Comparison of ENCODE assay signal across 12 mouse cellular contexts in the genomic region with DNA sequence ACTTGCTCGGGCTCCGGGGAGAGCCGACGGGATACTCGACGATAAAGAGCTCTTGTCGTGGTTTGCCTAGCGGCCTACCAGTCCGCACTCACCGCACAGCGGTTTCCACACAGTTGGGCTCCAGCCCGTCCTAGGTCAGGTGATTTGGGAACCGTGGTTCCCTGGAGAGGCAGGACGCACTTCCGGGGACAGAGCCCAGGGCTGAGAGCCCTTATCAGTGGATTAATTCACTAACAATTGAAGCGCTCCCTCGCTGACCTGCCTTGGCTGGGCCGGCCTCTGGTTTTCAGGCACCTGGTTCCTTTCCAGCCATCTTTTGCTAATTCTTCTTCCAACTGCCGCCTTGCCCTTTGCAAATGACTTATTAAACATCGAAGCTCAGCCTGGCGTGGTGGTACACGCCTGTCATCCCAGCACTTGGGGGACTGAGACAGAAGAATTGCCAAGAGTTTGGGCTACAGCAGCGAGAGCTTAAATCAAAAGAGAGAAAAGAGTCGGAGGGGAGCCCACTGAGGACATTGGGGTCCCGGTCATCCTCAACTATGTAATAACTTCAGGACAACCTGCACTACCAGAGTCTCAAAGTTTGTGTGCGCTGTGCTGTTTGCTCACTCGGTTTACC. TPM values are rescaled to one million over a fixed set of nuclear protein-coding genes. Genes with fewer than 3 reads are reported as not detected.
A peak's percentile ranks its signal among the peaks of the same experiment; 100 is the strongest.
DNase-seq lines count a peak whose midpoint lies in the region; ATAC-seq and TF ChIP-seq lines count a peak whose summit lies in the region.
"Had no signal": no experiment of that assay in that cellular context is flagged by ENCODE, and none has a peak within 500 bp of the region (broad histone marks: within the 10 kb centered on the region; RNA-seq: fewer than 3 reads in every experiment).

No protein-coding gene starts in this region.

- no peak for ATAC-seq in hindbrain, embryonic 12.5 days (ENCODE audit: low FRiP score)
- ATAC-seq in intestine, postnatal 0 days, result no peak
- ATAC-seq in midbrain, embryonic 13.5 days, result no peak
- no peak for ATAC-seq in hindbrain, embryonic 16.5 days
- ATAC-seq: CD4-positive, CD25-positive, alpha-beta regulatory T cell, adult 4 months had no signal

- H3K36me3 ChIP-seq in hindbrain, embryonic 10.5 days, result no peaks in the 10 kb centered on the region
- no peaks in the 10 kb centered on the region for H3K36me3 ChIP-seq in hindbrain, embryonic 12.5 days
- H3K36me3 ChIP-seq in embryonic facial prominence, embryonic 10.5 days (replicated peaks), result no peaks in the 10 kb centered on the region
- no peaks in the 10 kb centered on the region for H3K36me3 ChIP-seq in intestine, postnatal 0 days (ENCODE audit: control insufficient read depth, insufficient read depth)
- H3K36me3 ChIP-seq in midbrain, embryonic 13.5 days, result no peaks in the 10 kb centered on the region
- no peaks in the 10 kb centered on the region for H3K36me3 ChIP-seq in hindbrain, embryonic 16.5 days (ENCODE audit: control insufficient read depth, insufficient read depth, low read length)

- no peak overlapping the region for H3K27ac ChIP-seq in hindbrain, embryonic 10.5 days
- no peak overlapping the region for H3K27ac ChIP-seq in hindbrain, embryonic 12.5 days
- H3K27ac ChIP-seq in embryonic facial prominence, embryonic 10.5 days (replicated peaks), result no peak overlapping the region
- no peak overlapping the region for H3K27ac ChIP-seq in intestine, postnatal 0 days (ENCODE audit: low read depth, low read length)
- no peak overlapping the region for H3K27ac ChIP-seq in midbrain, embryonic 13.5 days
- no peak overlapping the region for H3K27ac ChIP-seq in hindbrain, embryonic 16.5 days (ENCODE audit: low read depth, low read length)
- H3K27ac ChIP-seq: gastrocnemius, adult 2 months had no signal

- peak overlapping the region; percentile 6; the same call in 1 of the 2 replicates for H3K4me3 ChIP-seq in hindbrain, embryonic 10.5 days
- no peak overlapping the region for H3K4me3 ChIP-seq in hindbrain, embryonic 12.5 days
- no peak overlapping the region for H3K4me3 ChIP-seq in embryonic facial prominence, embryonic 10.5 days
- 0 out of 2 replicates have a peak overlapping the region, but pooled peaks have one; percentile 16 for H3K4me3 ChIP-seq in intestine, postnatal 0 days (ENCODE audit: low read depth, low read length)
- H3K4me3 ChIP-seq in midbrain, embryonic 13.5 days (replicated peaks), result no peak overlapping the region
- no peak overlapping the region for H3K4me3 ChIP-seq in hindbrain, embryonic 16.5 days (ENCODE audit: low read length)
- H3K4me3 ChIP-seq: gastrocnemius, adult 2 months had no signal

- H3K9me3 ChIP-seq in hindbrain, embryonic 10.5 days, result no peaks in the 10 kb centered on the region
- no peaks in the 10 kb centered on the region for H3K9me3 ChIP-seq in hindbrain, embryonic 12.5 days (replicated peaks)
- no peaks in the 10 kb centered on the region for H3K9me3 ChIP-seq in embryonic facial prominence, embryonic 10.5 days
- no peaks in the 10 kb centered on the region for H3K9me3 ChIP-seq in intestine, postnatal 0 days (ENCODE audit: control insufficient read depth)
- H3K9me3 ChIP-seq in midbrain, embryonic 13.5 days, result no peaks in the 10 kb centered on the region
- no peaks in the 10 kb centered on the region for H3K9me3 ChIP-seq in hindbrain, embryonic 16.5 days (ENCODE audit: control insufficient read depth, low read length)

- no peak for TF ChIP-seq CTCF in intestine, postnatal 0 days (IDR thresholded peaks at IDR 0.05; ENCODE audit: low read depth)

- peaks cover 95% of the 10 kb centered on the region for H3K27me3 ChIP-seq in hindbrain, embryonic 10.5 days (ENCODE audit: insufficient read depth, poor library complexity, severe bottlenecking)
- H3K27me3 ChIP-seq in hindbrain, embryonic 12.5 days, result peaks cover 93% of the 10 kb centered on the region
- peaks cover 100% of the 10 kb centered on the region for H3K27me3 ChIP-seq in embryonic facial prominence, embryonic 10.5 days (replicated peaks; ENCODE audit: low read depth, poor library complexity, severe bottlenecking)
- peaks cover 79% of the 10 kb centered on the region for H3K27me3 ChIP-seq in intestine, postnatal 0 days (replicated peaks; ENCODE audit: control insufficient read depth, insufficient read depth, low read length)
- peaks cover 81% of the 10 kb centered on the region for H3K27me3 ChIP-seq in midbrain, embryonic 13.5 days
- peaks cover 60% of the 10 kb centered on the region for H3K27me3 ChIP-seq in hindbrain, embryonic 16.5 days (replicated peaks; ENCODE audit: control insufficient read depth, insufficient read depth, low read length)

- peaks cover 34% of the 10 kb centered on the region for H3K4me1 ChIP-seq in hindbrain, embryonic 10.5 days (replicated peaks)
- H3K4me1 ChIP-seq in hindbrain, embryonic 12.5 days, result peaks cover 7% of the 10 kb centered on the region; the same call in 1 of the 2 replicates
- H3K4me1 ChIP-seq in embryonic facial prominence, embryonic 10.5 days, result peaks cover 22% of the 10 kb centered on the region
- no peaks in the 10 kb centered on the region for H3K4me1 ChIP-seq in intestine, postnatal 0 days (replicated peaks; ENCODE audit: control insufficient read depth, insufficient read depth, low read length)
- peaks cover 16% of the 10 kb centered on the region; the same call in 1 of the 2 replicates for H3K4me1 ChIP-seq in midbrain, embryonic 13.5 days (replicated peaks)
- H3K4me1 ChIP-seq in hindbrain, embryonic 16.5 days (ENCODE audit: control insufficient read depth, insufficient read depth, low read depth, low read length), result no peaks in the 10 kb centered on the region

- H3K9ac ChIP-seq in hindbrain, embryonic 12.5 days, result no peak overlapping the region
- H3K9ac ChIP-seq in intestine, postnatal 0 days (ENCODE audit: low read depth, low read length), result no peak overlapping the region
- H3K9ac ChIP-seq in midbrain, embryonic 13.5 days (replicated peaks), result 0 out of 2 replicates have a peak overlapping the region, but pooled peaks have one; percentile 11
- no peak overlapping the region for H3K9ac ChIP-seq in hindbrain, embryonic 16.5 days (ENCODE audit: low read depth, low read length)

- 1% methylated on average over 27 of the region's 27 CpGs for WGBS in hindbrain, embryonic 10.5 days
- under 1% methylated on average over 27 of the region's 27 CpGs for WGBS in hindbrain, embryonic 12.5 days
- under 1% methylated on average over 27 of the region's 27 CpGs for WGBS in embryonic facial prominence, embryonic 10.5 days
- 3% methylated on average over 27 of the region's 27 CpGs for WGBS in intestine, postnatal 0 days
- WGBS in midbrain, embryonic 13.5 days, result under 1% methylated on average over 27 of the region's 27 CpGs
- 3% methylated on average over 27 of the region's 27 CpGs for WGBS in hindbrain, embryonic 16.5 days

- no peak overlapping the region for H3K4me2 ChIP-seq in hindbrain, embryonic 12.5 days (replicated peaks)
- H3K4me2 ChIP-seq in intestine, postnatal 0 days (replicated peaks; ENCODE audit: low read depth), result peak overlapping the region; percentile 39
- no peak overlapping the region for H3K4me2 ChIP-seq in midbrain, embryonic 13.5 days (replicated peaks)
- no peak overlapping the region for H3K4me2 ChIP-seq in hindbrain, embryonic 16.5 days (ENCODE audit: low read length)

- DNase-seq in hindbrain, embryonic 10.5 days (ENCODE audit: low spot score), result peak; percentile 31
- peak; percentile 48 for DNase-seq in embryonic facial prominence, embryonic 10.5 days (ENCODE audit: low spot score)
- DNase-seq in thymus, postnatal 0 days (ENCODE audit: low spot score), result no peak
- DNase-seq in layer of hippocampus, adult 9-10 months (ENCODE audit: low spot score), result no peak
- DNase-seq: gastrocnemius, adult 2 months; kidney, postnatal 25 days had no signal

RNA-seq across cellular contexts. Expression of a gene that starts 9.1 kb away (rescaled TPM):
- 1.1 and 2.0 TPM in 2 replicates for polyA plus RNA-seq in hindbrain, embryonic 10.5 days (2016; fragmentation: Nextera tagmentation; extraction: Ambion mirVana)
- 1.7 and 2.3 TPM in 2 replicates for polyA plus RNA-seq in hindbrain, embryonic 12.5 days (2016; fragmentation: Nextera tagmentation; extraction: Ambion mirVana)
- 0.17 and 0.58 TPM in 2 replicates for polyA plus RNA-seq in embryonic facial prominence, embryonic 10.5 days (2016; fragmentation: Nextera tagmentation; extraction: Ambion mirVana)
- polyA plus RNA-seq in intestine, postnatal 0 days (2015; fragmentation: Nextera tagmentation; extraction: Ambion mirVana), result 0.05 and 0.09 TPM in 2 replicates
- polyA plus RNA-seq in midbrain, embryonic 13.5 days (2015; fragmentation: Nextera tagmentation; extraction: Ambion mirVana), result 2.6 and 3.0 TPM in 2 replicates
- polyA plus RNA-seq in thymus, postnatal 0 days (2015; fragmentation: Nextera tagmentation; extraction: Ambion mirVana), result not detected in 2 replicates
- polyA plus RNA-seq in hindbrain, embryonic 16.5 days (2015; fragmentation: Nextera tagmentation; extraction: Ambion mirVana), result 1.2 and 1.3 TPM in 2 replicates
- polyA plus RNA-seq: CD4-positive, CD25-positive, alpha-beta regulatory T cell, adult 4 months had no signal

RNA-seq across cellular contexts. Expression of a gene that starts 35.2 kb away (rescaled TPM):
- 0.56 and 0.90 TPM in 2 replicates for polyA plus RNA-seq in hindbrain, embryonic 10.5 days (2016; fragmentation: Nextera tagmentation; extraction: Ambion mirVana)
- 0.93 and 1.1 TPM in 2 replicates for polyA plus RNA-seq in hindbrain, embryonic 12.5 days (2016; fragmentation: Nextera tagmentation; extraction: Ambion mirVana)
- 0.51 and 0.75 TPM in 2 replicates for polyA plus RNA-seq in embryonic facial prominence, embryonic 10.5 days (2016; fragmentation: Nextera tagmentation; extraction: Ambion mirVana)
- 0.03 TPM in 2 replicates for polyA plus RNA-seq in intestine, postnatal 0 days (2015; fragmentation: Nextera tagmentation; extraction: Ambion mirVana)
- 0.94 and 1.1 TPM in 2 replicates for polyA plus RNA-seq in midbrain, embryonic 13.5 days (2015; fragmentation: Nextera tagmentation; extraction: Ambion mirVana)
- not detected in 2 replicates for polyA plus RNA-seq in thymus, postnatal 0 days (2015; fragmentation: Nextera tagmentation; extraction: Ambion mirVana)
- polyA plus RNA-seq in hindbrain, embryonic 16.5 days (2015; fragmentation: Nextera tagmentation; extraction: Ambion mirVana), result 1.5 and 1.6 TPM in 2 replicates
- polyA plus RNA-seq: CD4-positive, CD25-positive, alpha-beta regulatory T cell, adult 4 months; liver, embryonic 16.5 days had no signal

RNA-seq across cellular contexts. Expression of a gene that starts 57.6 kb away (rescaled TPM):
- 33.3 and 38.5 TPM in 2 replicates for polyA plus RNA-seq in hindbrain, embryonic 10.5 days (2016; fragmentation: Nextera tagmentation; extraction: Ambion mirVana)
- 33.1 and 33.8 TPM in 2 replicates for polyA plus RNA-seq in hindbrain, embryonic 12.5 days (2016; fragmentation: Nextera tagmentation; extraction: Ambion mirVana)
- polyA plus RNA-seq in embryonic facial prominence, embryonic 10.5 days (2016; fragmentation: Nextera tagmentation; extraction: Ambion mirVana), result 34.7 and 35.0 TPM in 2 replicates
- polyA plus RNA-seq in intestine, postnatal 0 days (2015; fragmentation: Nextera tagmentation; extraction: Ambion mirVana), result 9.1 and 10.1 TPM in 2 replicates
- polyA plus RNA-seq in midbrain, embryonic 13.5 days (2015; fragmentation: Nextera tagmentation; extraction: Ambion mirVana), result 28.8 and 32.6 TPM in 2 replicates
- 24.1 and 25.5 TPM in 2 replicates for polyA plus RNA-seq in thymus, postnatal 0 days (2015; fragmentation: Nextera tagmentation; extraction: Ambion mirVana)
- 25.8 and 26.5 TPM in 2 replicates for polyA plus RNA-seq in hindbrain, embryonic 16.5 days (2015; fragmentation: Nextera tagmentation; extraction: Ambion mirVana)

Comparison
In these comparisons a context has a peak if more than half of its experiments do, and no peak if none do; other contexts are left out.
1. H3K4me3 ChIP-seq: peak in hindbrain, embryonic 10.5 days (single experiment) and intestine, postnatal 0 days (single experiment); none in hindbrain, embryonic 12.5 days (single experiment), embryonic facial prominence, embryonic 10.5 days (single experiment), midbrain, embryonic 13.5 days (single experiment) and hindbrain, embryonic 16.5 days (single experiment).
2. DNase-seq: peak in hindbrain, embryonic 10.5 days (single experiment) and embryonic facial prominence, embryonic 10.5 days (single experiment); none in thymus, postnatal 0 days (single experiment) and layer of hippocampus, adult 9-10 months (single experiment).